Mouse (Mus musculus) forebrain, embryonic 14.5 days (tissue): ENCODE data around the gene Podxl. TPM values are rescaled to one million over a fixed set of nuclear protein-coding genes. Genes with fewer than 3 reads are reported as not detected.

ENCODE experiments used
- ATAC-seq: fragments of 200-750 bp; cut with Nextera tagmentation; 2 replicates; pipeline ENCODE4 v1.8.0; 2017; ENCODE audit warnings: mild to moderate bottlenecking, moderate library complexity
- DNase-seq: peaks from one replicate; pipeline ENCODE4 v3.0.0-alpha.2; 2015; ENCODE audit warnings: low spot score
- H3K27ac ChIP-seq: fragments of 300-500 bp; sonication (generic); 2 replicates; pipeline ENCODE4 v1.5.1; 2014; ENCODE audit warnings: low read depth, mild to moderate bottlenecking, control low read depth, low read length, moderate library complexity
- H3K27me3 ChIP-seq: fragments of 300-500 bp; sonication (generic); replicated peaks from 2 replicates; pipeline ENCODE4 v1.6.1; 2014; ENCODE audit warnings: low read length, control low read depth, mixed read lengths; ENCODE audit not compliant: control insufficient read depth, insufficient read depth
- H3K36me3 ChIP-seq: fragments of 300-500 bp; sonication (generic); 2 replicates; pipeline ENCODE4 v1.6.1; 2014; ENCODE audit warnings: low read length, control low read depth; ENCODE audit not compliant: control insufficient read depth, insufficient read depth
- H3K4me1 ChIP-seq: fragments of 300-500 bp; sonication (generic); 2 replicates; pipeline ENCODE4 v1.6.1; 2014; ENCODE audit warnings: antibody characterized with exemption, low read length, control low read depth; ENCODE audit not compliant: control insufficient read depth, insufficient read depth
- H3K4me2 ChIP-seq: fragments of 300-500 bp; sonication (generic); 2 replicates; pipeline ENCODE4 v1.6.1; 2014; ENCODE audit warnings: mild to moderate bottlenecking, control low read depth, low read length
- H3K4me3 ChIP-seq: fragments of 300-500 bp; sonication (generic); 2 replicates; pipeline ENCODE4 v1.5.1; 2014; ENCODE audit warnings: low read depth, low read length, control low read depth
- H3K9ac ChIP-seq: fragments of 300-500 bp; sonication (generic); 2 replicates; pipeline ENCODE4 v1.6.1; 2014; ENCODE audit warnings: mild to moderate bottlenecking, low read length, control low read depth, moderate library complexity
- H3K9me3 ChIP-seq: fragments of 300-500 bp; sonication (generic); replicated peaks from 2 replicates; pipeline ENCODE4 v1.6.1; 2016; ENCODE audit warnings: low read length, control low read depth, mixed read lengths; ENCODE audit not compliant: control insufficient read depth
- WGBS: fragments of 180-500 bp; shearing (Covaris S2); extraction: QIAGEN DNeasy Blood & Tissue Kit; methylation state at CpG from one replicate; pipeline ENCODE4 v1.1.7; 2014; 5-methylcytosine and 5-hydroxymethylcytosine counted together
- polyA plus RNA-seq: library from polyadenylated mRNA; unstranded; fragments of >200 nt; fragmentation: Nextera tagmentation; extraction: Ambion mirVana; gene quantifications from 2 replicates; pipeline ENCODE4 v1.2.1, GENCODE M21; 2014

The Podxl gene
- polyA plus RNA-seq, 1 experiment from 2014 or later: 10.7 TPM

GRCm38 (mm10) chr6:31478221-31478620 lies 85.6 kb downstream of the Podxl start:
- no peak for DNase-seq
- Histone ChIP-seq H3K9me3 (no peaks in the 10 kb centered on the region), H3K4me1 (no peaks in the 10 kb centered on the region), H3K9ac (no peak overlapping the region), H3K4me2 (no peak overlapping the region), H3K4me3 (no peak overlapping the region), H3K27ac (no peak overlapping the region), H3K36me3 (peaks cover 28% of the 10 kb centered on the region), H3K27me3 (no peaks in the 10 kb centered on the region)
- ATAC-seq: no peak
- WGBS: 75% methylated on average over 4 of the region's 4 CpGs

Other genes starting within 250 kb of the Podxl start
- gene Mkln1, start 165.2 kb downstream of the Podxl start, polyA plus RNA-seq: 156 and 167 TPM in 2 replicates